Mouse (Mus musculus) limb, embryonic 15.5 days (tissue): ENCODE results near the gene Gm6710. TPM values are rescaled to one million over a fixed set of nuclear protein-coding genes. Genes with fewer than 3 reads are reported as not detected.
"Not testable (repeated sequence)": the region's sequence is repeated elsewhere in the genome, so short reads cannot be mapped to it uniquely, and the experiment has no call there.

ENCODE experiments used
- ATAC-seq: fragments of 200-750 bp; cut with Nextera tagmentation; 2 replicates; pipeline ENCODE4 v1.8.0; 2017; ENCODE audit warnings: low read depth, moderate TSS enrichment; ENCODE audit not compliant: insufficient number of reproducible peaks, low FRiP score, low TSS enrichment
- H3K27ac ChIP-seq: fragments of 300-500 bp; sonication (generic); 2 replicates; pipeline ENCODE4 v1.5.1; 2015; ENCODE audit warnings: moderate library complexity, mild to moderate bottlenecking, inconsistent platforms
- H3K27me3 ChIP-seq: fragments of 300-500 bp; sonication (generic); 2 replicates; pipeline ENCODE4 v1.6.1; 2015; ENCODE audit warnings: inconsistent platforms
- H3K36me3 ChIP-seq: fragments of 300-500 bp; sonication (generic); 2 replicates; pipeline ENCODE4 v1.6.1; 2015; ENCODE audit warnings: inconsistent platforms
- H3K4me1 ChIP-seq: fragments of 300-500 bp; sonication (generic); 2 replicates; pipeline ENCODE4 v1.6.1; 2015; ENCODE audit warnings: inconsistent platforms
- H3K4me2 ChIP-seq: fragments of 300-500 bp; sonication (generic); 2 replicates; pipeline ENCODE4 v1.6.1; 2015; ENCODE audit warnings: mild to moderate bottlenecking, inconsistent platforms
- H3K4me3 ChIP-seq: fragments of 300-500 bp; sonication (generic); 2 replicates; pipeline ENCODE4 v1.5.1; 2015; ENCODE audit warnings: mild to moderate bottlenecking, inconsistent platforms
- H3K9ac ChIP-seq: fragments of 300-500 bp; sonication (generic); 2 replicates; pipeline ENCODE4 v1.6.1; 2015; ENCODE audit warnings: inconsistent platforms
- H3K9me3 ChIP-seq: fragments of 300-500 bp; sonication (generic); 2 replicates; pipeline ENCODE4 v1.6.1; 2016; ENCODE audit warnings: inconsistent platforms
- WGBS: fragments of 180-500 bp; shearing (Covaris S2); methylation state at CpG from one replicate; pipeline ENCODE4 v1.1.7; 2015; 5-methylcytosine and 5-hydroxymethylcytosine counted together
- polyA plus RNA-seq: library from polyadenylated mRNA; unstranded; fragments of >200 nt; fragmentation: Nextera tagmentation; extraction: Ambion mirVana; gene quantifications from 2 replicates; pipeline ENCODE4 v1.2.1, GENCODE M21; 2015

The Gm6710 gene
- 16.2 and 16.3 TPM in 2 replicates for polyA plus RNA-seq

DNA sequence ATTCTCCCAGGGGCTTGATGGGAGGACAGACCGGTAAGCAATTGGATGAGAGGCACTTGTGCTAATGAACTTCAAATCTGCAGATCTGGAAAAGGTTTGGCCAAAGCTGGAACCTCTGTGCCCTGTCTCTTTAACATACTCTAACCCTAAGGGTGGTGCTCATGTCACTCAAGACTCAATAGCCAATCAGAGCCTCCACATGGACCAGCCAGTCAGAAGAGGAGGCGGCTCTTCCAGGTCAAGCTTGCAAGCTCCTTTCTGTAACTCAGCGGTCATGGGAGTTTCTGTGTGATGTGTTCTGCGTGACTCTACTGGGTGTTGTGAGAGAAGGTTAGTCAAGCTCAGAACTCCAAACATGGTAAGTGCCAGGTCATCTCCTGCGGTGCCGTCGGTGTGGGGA is at the start of gene Gm6710:
Gene Gm6710, plus strand, starts transcription at position 196 of the 400 bp plus-strand sequence.
- H3K27me3 ChIP-seq, H3K9ac ChIP-seq, H3K4me1 ChIP-seq, H3K36me3 ChIP-seq, H3K4me2 ChIP-seq, H3K27ac ChIP-seq, H3K9me3 ChIP-seq, H3K4me3 ChIP-seq, ATAC-seq: not testable (repeated sequence)
- no CpG with 5 or more reads among the region's 7 CpGs for WGBS

Other genes starting within 250 kb of the Gm6710 start
- gene Gm11007, start 225.2 kb upstream of the Gm6710 start, polyA plus RNA-seq: not detected in 2 replicates
- 17.9 and 24.7 TPM in 2 replicates for gene Zfp969, start 165.6 kb upstream of the Gm6710 start, polyA plus RNA-seq
- not detected in 2 replicates for gene Gm2007, start 127.7 kb upstream of the Gm6710 start, polyA plus RNA-seq
- 3.8 and 5.4 TPM in 2 replicates for gene Gm14288, start 68.1 kb upstream of the Gm6710 start, polyA plus RNA-seq
- 3.1 and 3.3 TPM in 2 replicates for gene Zfp966, start 61.9 kb downstream of the Gm6710 start, polyA plus RNA-seq
- gene Gm2026, start 96.1 kb downstream of the Gm6710 start, polyA plus RNA-seq: 20.0 and 28.1 TPM in 2 replicates